Mouse (Mus musculus): ENCODE results near the gene Cdk16.

DNA sequence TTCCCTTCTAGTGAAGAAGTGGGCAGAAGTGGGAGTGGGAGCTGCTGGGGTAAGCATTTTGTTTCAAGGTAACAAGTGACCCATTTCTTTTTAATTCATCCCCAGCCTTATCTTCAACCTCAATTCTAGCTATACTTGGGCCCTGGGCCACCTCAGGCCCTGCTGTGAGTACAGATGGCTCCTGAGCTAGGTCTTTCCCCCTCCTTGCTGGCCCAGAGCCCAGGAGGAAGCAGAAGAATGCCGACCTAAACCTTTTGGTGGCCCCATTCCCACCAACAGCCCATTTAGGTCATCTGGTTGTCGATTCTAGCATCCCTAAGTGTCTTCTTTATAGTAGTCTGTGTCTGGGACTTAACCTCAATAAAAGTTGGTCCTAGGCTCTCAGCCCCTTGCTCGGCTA, 3.8 kb downstream of the Cdk16 start:
- no peak for TF ChIP-seq CTCF (IDR thresholded peaks at IDR 0.05; ENCODE audit: borderline replicate concordance, insufficient read depth, low read length)
- TF ChIP-seq POLR2A (IDR thresholded peaks at IDR 0.05; ENCODE audit: low read depth, low read length) = no peak

Data from embryonic fibroblast, embryonic 13.5 days (primary cell).